Comparison of ENCODE assay signal across 13 mouse cellular contexts in the genomic region with DNA sequence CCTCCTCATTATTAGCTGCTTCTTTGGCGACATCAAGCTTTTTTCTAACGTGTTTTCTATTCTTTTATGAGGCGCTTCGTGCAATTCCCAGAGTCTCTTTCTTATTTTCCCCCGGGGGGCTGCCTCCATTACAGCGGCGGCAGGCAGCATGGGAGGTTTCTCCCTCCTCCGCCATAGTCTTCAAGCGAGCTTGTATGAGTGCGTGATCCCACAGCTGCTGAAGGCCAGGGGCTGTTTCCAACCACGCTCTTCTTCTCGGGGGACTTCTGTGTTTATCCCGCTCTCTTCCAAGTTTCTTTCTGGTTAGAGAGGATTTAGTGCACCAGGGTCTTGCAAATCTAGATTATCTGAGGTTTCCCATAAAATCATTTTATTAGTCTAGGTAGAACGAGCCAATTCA.
A peak's percentile ranks its signal among the peaks of the same experiment; 100 is the strongest.
DNase-seq lines count a peak whose midpoint lies in the region; ATAC-seq and TF ChIP-seq lines count a peak whose summit lies in the region.
"Had no signal": no experiment of that assay in that cellular context is flagged by ENCODE, and none has a peak within 500 bp of the region (broad histone marks: within the 10 kb centered on the region; RNA-seq: fewer than 3 reads in every experiment).

No protein-coding gene starts in this region.

- DNase-seq in kidney, adult 18-20 months = no peak
- no peak for DNase-seq in ES-E14 (ENCODE audit: low read depth, low spot score)
- DNase-seq in urinary bladder, adult 2 months (ENCODE audit: low spot score) = no peak
- DNase-seq: cerebellum, adult 8-10 months; heart, postnatal 10 days; kidney, adult 8-10 months; lung, embryonic 14.5 days; right cerebral cortex, postnatal 25 days had no signal

- no peak overlapping the region for H3K9ac ChIP-seq in kidney, embryonic 16.5 days (replicated peaks; ENCODE audit: low read length)
- H3K9ac ChIP-seq in ES-E14 (ENCODE audit: insufficient read depth, low read depth, low read length, poor library complexity, severe bottlenecking) = peak overlapping the region; percentile 16; the same call in 1 of the 2 replicates
- no peak overlapping the region for H3K9ac ChIP-seq in forebrain, embryonic 15.5 days (replicated peaks)
- H3K9ac ChIP-seq in midbrain, embryonic 15.5 days = no peak overlapping the region
- H3K9ac ChIP-seq in intestine, postnatal 0 days (ENCODE audit: low read depth, low read length) = no peak overlapping the region
- H3K9ac ChIP-seq: lung, embryonic 14.5 days had no signal

- peak overlapping the region; percentile 10; the same call in 1 of the 2 replicates for H3K4me3 ChIP-seq in kidney, embryonic 16.5 days (ENCODE audit: low read length)
- peak overlapping the region; percentile 24 to 27; a peak in 1 of 4 replicates for H3K4me3 ChIP-seq in ES-E14 (ENCODE audit: insufficient read depth in 1 of 2, low read depth in 1 of 2, low read length in 2 of 2, poor library complexity in 1 of 2, severe bottlenecking in 1 of 2)
- no peak overlapping the region for H3K4me3 ChIP-seq in forebrain, embryonic 15.5 days
- H3K4me3 ChIP-seq in midbrain, embryonic 15.5 days = no peak overlapping the region
- H3K4me3 ChIP-seq in intestine, postnatal 0 days (ENCODE audit: low read depth, low read length) = no peak overlapping the region
- H3K4me3 ChIP-seq: megakaryocyte, embryonic 14.5 days had no signal

- no peaks in the 10 kb centered on the region for H3K36me3 ChIP-seq in kidney, embryonic 16.5 days (ENCODE audit: insufficient read depth, low read length)
- H3K36me3 ChIP-seq in ES-E14 (ENCODE audit: control insufficient read depth, insufficient read depth, low read length, poor library complexity, severe bottlenecking) = no peaks in the 10 kb centered on the region
- no peaks in the 10 kb centered on the region for H3K36me3 ChIP-seq in forebrain, embryonic 15.5 days
- H3K36me3 ChIP-seq in midbrain, embryonic 15.5 days (replicated peaks) = no peaks in the 10 kb centered on the region
- H3K36me3 ChIP-seq in intestine, postnatal 0 days (ENCODE audit: control insufficient read depth, insufficient read depth) = no peaks in the 10 kb centered on the region

- H3K4me2 ChIP-seq in kidney, embryonic 16.5 days (replicated peaks; ENCODE audit: low read depth, low read length) = 0 out of 2 replicates have a peak overlapping the region, but pooled peaks have one; percentile 20
- peak overlapping the region; percentile 28 for H3K4me2 ChIP-seq in forebrain, embryonic 15.5 days (replicated peaks)
- peak overlapping the region; percentile 25 for H3K4me2 ChIP-seq in midbrain, embryonic 15.5 days
- no peak overlapping the region for H3K4me2 ChIP-seq in intestine, postnatal 0 days (replicated peaks; ENCODE audit: low read depth)
- H3K4me2 ChIP-seq: lung, embryonic 14.5 days had no signal

- H3K27me3 ChIP-seq in kidney, embryonic 16.5 days (ENCODE audit: insufficient read depth, low read length) = no peaks in the 10 kb centered on the region
- no peaks in the 10 kb centered on the region for H3K27me3 ChIP-seq in forebrain, embryonic 15.5 days
- H3K27me3 ChIP-seq in midbrain, embryonic 15.5 days (replicated peaks) = no peaks in the 10 kb centered on the region
- no peaks in the 10 kb centered on the region for H3K27me3 ChIP-seq in intestine, postnatal 0 days (replicated peaks; ENCODE audit: control insufficient read depth, insufficient read depth, low read length)
- H3K27me3 ChIP-seq: megakaryocyte, embryonic 14.5 days had no signal

- no peaks in the 10 kb centered on the region for H3K4me1 ChIP-seq in kidney, embryonic 16.5 days (ENCODE audit: insufficient read depth, low read length)
- no peaks in the 10 kb centered on the region for H3K4me1 ChIP-seq in ES-E14 (ENCODE audit: control insufficient read depth in 2 of 2, insufficient read depth in 2 of 2, low read length in 2 of 2, poor library complexity in 1 of 2)
- peaks cover 3% of the 10 kb centered on the region; the same call in 1 of the 2 replicates for H3K4me1 ChIP-seq in forebrain, embryonic 15.5 days
- no peaks in the 10 kb centered on the region; the same call in 1 of the 2 replicates for H3K4me1 ChIP-seq in midbrain, embryonic 15.5 days
- no peaks in the 10 kb centered on the region for H3K4me1 ChIP-seq in intestine, postnatal 0 days (replicated peaks; ENCODE audit: control insufficient read depth, insufficient read depth, low read length)
- H3K4me1 ChIP-seq: megakaryocyte, embryonic 14.5 days had no signal

- no peak for ATAC-seq in kidney, embryonic 16.5 days (ENCODE audit: low FRiP score, low TSS enrichment)
- ATAC-seq in forebrain, embryonic 15.5 days (replicated peaks) = no peak
- no peak for ATAC-seq in midbrain, embryonic 15.5 days (replicated peaks)
- ATAC-seq in intestine, postnatal 0 days = no peak

- H3K27ac ChIP-seq in kidney, embryonic 16.5 days (ENCODE audit: low read length) = peak overlapping the region; percentile 15; the same call in 1 of the 2 replicates
- H3K27ac ChIP-seq in ES-E14 (ENCODE audit: insufficient read depth, low read depth, low read length, poor library complexity, severe bottlenecking) = no peak overlapping the region
- no peak overlapping the region for H3K27ac ChIP-seq in forebrain, embryonic 15.5 days (replicated peaks)
- H3K27ac ChIP-seq in midbrain, embryonic 15.5 days = no peak overlapping the region
- no peak overlapping the region for H3K27ac ChIP-seq in intestine, postnatal 0 days (ENCODE audit: low read depth, low read length)

- no peak for TF ChIP-seq CTCF in intestine, postnatal 0 days (IDR thresholded peaks at IDR 0.05; ENCODE audit: low read depth)

- 51% methylated on average over 14 of the region's 14 CpGs for WGBS in kidney, embryonic 16.5 days
- WGBS in forebrain, embryonic 15.5 days = 22% methylated on average over 14 of the region's 14 CpGs
- 26% methylated on average over 14 of the region's 14 CpGs for WGBS in midbrain, embryonic 15.5 days
- 70% methylated on average over 14 of the region's 14 CpGs for WGBS in intestine, postnatal 0 days

- in situ Hi-C loops in ES-E14 (cut with MboI; ENCODE audit: low sequenced_read_pairs in 2 of 2, unreplicated experiment in 2 of 2) = no loop called here

- no peaks in the 10 kb centered on the region; the same call in 1 of the 2 replicates for H3K9me3 ChIP-seq in kidney, embryonic 16.5 days (ENCODE audit: low read length)
- H3K9me3 ChIP-seq in ES-E14 (ENCODE audit: control insufficient read depth, insufficient read depth, low read depth, low read length) = no peaks in the 10 kb centered on the region
- H3K9me3 ChIP-seq in forebrain, embryonic 15.5 days = no peaks in the 10 kb centered on the region
- H3K9me3 ChIP-seq in midbrain, embryonic 15.5 days = no peaks in the 10 kb centered on the region
- H3K9me3 ChIP-seq in intestine, postnatal 0 days (ENCODE audit: control insufficient read depth) = no peaks in the 10 kb centered on the region
- H3K9me3 ChIP-seq: megakaryocyte, embryonic 14.5 days had no signal

TF ChIP-seq in ES-E14, 5 proteins besides CTCF, POLR2A, EP300 and RAD21:
- TF ChIP-seq HCFC1 (IDR thresholded peaks at IDR 0.05; ENCODE audit: borderline replicate concordance, insufficient read depth, low read length) = no peak
- TF ChIP-seq CHD2 (IDR thresholded peaks at IDR 0.05; ENCODE audit: low read depth, low read length) = no peak
- no peak for TF ChIP-seq MAFK (IDR thresholded peaks at IDR 0.05; ENCODE audit: insufficient read depth, low read depth, low read length)
- no peak for TF ChIP-seq ZNF384 (IDR thresholded peaks at IDR 0.05; ENCODE audit: low read depth, low read length)
- TF ChIP-seq ZC3H11A (IDR thresholded peaks at IDR 0.05; ENCODE audit: borderline replicate concordance, low read depth, low read length) = no peak

Comparison
In these comparisons a context has a peak if more than half of its experiments do, and no peak if none do; other contexts are left out.
1. H3K4me3 ChIP-seq: peak in kidney, embryonic 16.5 days (single experiment) and ES-E14 (2 of 2); none in forebrain, embryonic 15.5 days (single experiment), midbrain, embryonic 15.5 days (single experiment) and intestine, postnatal 0 days (single experiment).